Mouse (Mus musculus) megakaryocyte progenitor cell, adult 5-6 weeks (primary cell): ENCODE measurements around the gene Mrs2. TPM values are rescaled to one million over a fixed set of nuclear protein-coding genes. Genes with fewer than 3 reads are reported as not detected.

ENCODE experiments used
- total RNA-seq, 2 experiments: library from RNA; stranded (forward) in 1 of 2; stranded (reverse) in 1 of 2; fragments of 157-497, 149-512 nt in 1 of 2; fragments of 200-1000 nt in 1 of 2; gene quantifications; 2 replicates each; pipeline versions ENCODE4 v1.2.3 to v1.2.4; 2015 to 2017

The Mrs2 gene
- total RNA-seq, 2 experiments from 2014 or later: 12.2 to 31.7 TPM

Other genes starting within 250 kb of the Mrs2 start
- 142 and 148 TPM in 2 replicates for gene BC005537, start 218.7 kb downstream of the Mrs2 start, total RNA-seq (2015)
- 59.3 and 60.2 TPM in 2 replicates for gene BC005537, start 218.7 kb downstream of the Mrs2 start, total RNA-seq (2017)
- 41.4 and 46.0 TPM in 2 replicates for gene Acot13, start 188.8 kb downstream of the Mrs2 start, total RNA-seq (2015)
- 43.2 and 56.2 TPM in 2 replicates for gene Acot13, start 188.8 kb downstream of the Mrs2 start, total RNA-seq (2017)
- gene Tdp2, start 188.7 kb downstream of the Mrs2 start, total RNA-seq (2015): 71.0 and 73.2 TPM in 2 replicates
- 55.6 and 62.0 TPM in 2 replicates for gene Tdp2, start 188.7 kb downstream of the Mrs2 start, total RNA-seq (2017)
- gene D130043K22Rik, start 175.2 kb downstream of the Mrs2 start, total RNA-seq (2015): not detected in 2 replicates
- not detected in 2 replicates for gene D130043K22Rik, start 175.2 kb downstream of the Mrs2 start, total RNA-seq (2017)
- 1.2 and 2.3 TPM in 2 replicates for gene Aldh5a1, start 82.7 kb downstream of the Mrs2 start, total RNA-seq (2015)
- 1.6 and 2.4 TPM in 2 replicates for gene Aldh5a1, start 82.7 kb downstream of the Mrs2 start, total RNA-seq (2017)
- gene Gpld1, start 77.2 kb downstream of the Mrs2 start, total RNA-seq (2015): 0.07 and 0.27 TPM in 2 replicates
- 0.29 and 0.68 TPM in 2 replicates for gene Gpld1, start 77.2 kb downstream of the Mrs2 start, total RNA-seq (2017)
- not detected in 2 replicates for gene Dcdc2a, start 35.6 kb upstream of the Mrs2 start, total RNA-seq (2015)
- not detected in 2 replicates for gene Dcdc2a, start 35.6 kb upstream of the Mrs2 start, total RNA-seq (2017)